Mouse (Mus musculus) heart, adult 2 months (tissue): ENCODE data around the gene Ptk7.

Experiments used
- CTCF ChIP-seq: fragments of 200-600 bp; IDR thresholded peaks from 2 replicates; pipeline ENCODE4 v1.8.1; 2022; ENCODE audit warnings: antibody characterized with exemption, mild to moderate bottlenecking, moderate library complexity
- EP300 ChIP-seq: fragments of 200-500 bp; IDR thresholded peaks from 2 replicates; pipeline ENCODE4 v1.6.1; 2011; ENCODE audit warnings: low read depth, low read length, control low read depth; ENCODE audit not compliant: insufficient read depth
- POLR2A ChIP-seq: fragments of 200-500 bp; IDR thresholded peaks from 2 replicates; pipeline ENCODE4 v1.6.1; 2011; ENCODE audit warnings: mild to moderate bottlenecking, low read depth, low read length, control low read depth; ENCODE audit not compliant: insufficient read depth

- peak; percentile 75 for TF ChIP-seq CTCF
- TF ChIP-seq POLR2A = peak; percentile 57
- TF ChIP-seq EP300 = 0 out of 2 replicates have a peak, but pooled peaks have one; percentile 13
Measured at GRCm38 (mm10) chr17:46555673-46556583, 73.4 kb downstream of the Ptk7 start, which contains the start of gene Srf.
